Mouse (Mus musculus) urinary bladder, adult 18-20 months (tissue): ENCODE measurements at regions not wholly inside any gene's neighbourhood (a gene's known extent, or its start where the extent isn't known, plus 50 kb on each side); places are given as distances from the start of the nearest gene placed in this dataset.

Experiments used
- DNase-seq, 2 experiments: peaks; one replicate each; pipeline ENCODE4 v3.0.0; 2022; ENCODE audit warnings: low spot score in 2 of 2, mixed read lengths in 2 of 2

- DNase-seq, result no peak
Measured at GRCm38 (mm10) chr12:118784643-118785042, 61.5 kb upstream of the Sp8 start.

GRCm38 (mm10) chr12:118781978-118782377, 64.2 kb upstream of the Sp8 start:
- DNase-seq, result no peak

- DNase-seq, result no peak
Measured at GRCm38 (mm10) chr12:118775463-118776064, 70.6 kb upstream of the Sp8 start.

GRCm38 (mm10) chr12:118772790-118773189, 73.3 kb upstream of the Sp8 start:
- DNase-seq, result no peak

GRCm38 (mm10) chr12:118766472-118766871, 79.7 kb upstream of the Sp8 start:
- DNase-seq, result no peak

- DNase-seq, result no peak
Measured at GRCm38 (mm10) chr12:118754076-118754475, 92.1 kb upstream of the Sp8 start.

GRCm38 (mm10) chr12:118739103-118739502, 107.0 kb upstream of the Sp8 start:
- no peak for DNase-seq

- no peak for DNase-seq
Measured at GRCm38 (mm10) chr12:118725891-118726290, 120.2 kb upstream of the Sp8 start.

GRCm38 (mm10) chr12:118719878-118720573, 126.1 kb upstream of the Sp8 start:
- no peak for DNase-seq

GRCm38 (mm10) chr12:118716824-118717223, 129.3 kb upstream of the Sp8 start:
- DNase-seq, result no peak

- no peak for DNase-seq
Measured at GRCm38 (mm10) chr12:118706626-118707025, 139.5 kb upstream of the Sp8 start.

- no peak for DNase-seq
Measured at GRCm38 (mm10) chr12:118704826-118705225, 141.3 kb upstream of the Sp8 start.

GRCm38 (mm10) chr12:118703730-118704129, 142.4 kb upstream of the Sp8 start:
- no peak for DNase-seq

GRCm38 (mm10) chr12:118703068-118703662, 143.0 kb upstream of the Sp8 start:
- no peak for DNase-seq

GRCm38 (mm10) chr12:118701838-118702237, 144.3 kb upstream of the Sp8 start:
- no peak for DNase-seq

- DNase-seq, result no peak
Measured at GRCm38 (mm10) chr12:118698110-118698509, 148.0 kb upstream of the Sp8 start.

GRCm38 (mm10) chr12:118694701-118695100, 151.4 kb upstream of the Sp8 start:
- no peak for DNase-seq

GRCm38 (mm10) chr12:118682902-118683301, 163.2 kb upstream of the Sp8 start:
- no peak for DNase-seq

- no peak for DNase-seq
Measured at GRCm38 (mm10) chr12:118677989-118678388, 168.1 kb upstream of the Sp8 start.

- no peak for DNase-seq
Measured at GRCm38 (mm10) chr12:118661575-118661974, 184.6 kb upstream of the Sp8 start.

- DNase-seq, result no peak
Measured at GRCm38 (mm10) chr12:118661214-118661486, 185.0 kb upstream of the Sp8 start.

- no peak for DNase-seq
Measured at GRCm38 (mm10) chr12:118660384-118661213, 185.5 kb upstream of the Sp8 start.
